Mouse (Mus musculus): ENCODE measurements around the gene Klkb1. TPM values are rescaled to one million over a fixed set of nuclear protein-coding genes. Genes with fewer than 3 reads are reported as not detected.
"Not testable (repeated sequence)": the region's sequence is repeated elsewhere in the genome, so short reads cannot be mapped to it uniquely, and the experiment has no call there.

Klkb1 gene
- under 1 TPM in 2 of 3 experiments, not detected in 1; 0.13 to 0.34 TPM for polyA plus RNA-seq (2017; shearing (Covaris generic))

GRCm38 (mm10) chr8:45294687-45295086, at the start of gene Klkb1:
Klkb1 (minus strand) TSS chr8:45294859.
- ATAC-seq, result no peak

DNA sequence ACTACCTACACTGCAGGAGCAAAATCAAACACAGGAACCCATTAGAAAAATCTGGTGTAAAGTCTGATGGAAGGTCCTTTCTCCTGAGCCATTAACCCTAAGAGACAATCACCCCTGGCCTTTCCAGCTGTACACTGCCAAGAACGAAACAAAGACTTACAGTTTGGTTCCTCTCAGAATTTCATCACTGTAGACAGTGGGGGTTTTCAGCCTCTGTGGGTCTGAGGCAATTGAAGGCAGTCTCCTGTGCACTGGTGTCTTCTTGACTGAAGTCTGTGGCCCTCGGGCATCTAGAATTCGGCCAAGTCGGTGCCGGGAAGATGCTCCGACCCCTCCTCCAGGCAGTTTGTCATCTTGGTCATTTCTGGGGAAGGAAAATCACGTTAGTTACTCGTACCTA, 49.6 kb upstream of the Klkb1 start:
- ATAC-seq, result no peak

DNA sequence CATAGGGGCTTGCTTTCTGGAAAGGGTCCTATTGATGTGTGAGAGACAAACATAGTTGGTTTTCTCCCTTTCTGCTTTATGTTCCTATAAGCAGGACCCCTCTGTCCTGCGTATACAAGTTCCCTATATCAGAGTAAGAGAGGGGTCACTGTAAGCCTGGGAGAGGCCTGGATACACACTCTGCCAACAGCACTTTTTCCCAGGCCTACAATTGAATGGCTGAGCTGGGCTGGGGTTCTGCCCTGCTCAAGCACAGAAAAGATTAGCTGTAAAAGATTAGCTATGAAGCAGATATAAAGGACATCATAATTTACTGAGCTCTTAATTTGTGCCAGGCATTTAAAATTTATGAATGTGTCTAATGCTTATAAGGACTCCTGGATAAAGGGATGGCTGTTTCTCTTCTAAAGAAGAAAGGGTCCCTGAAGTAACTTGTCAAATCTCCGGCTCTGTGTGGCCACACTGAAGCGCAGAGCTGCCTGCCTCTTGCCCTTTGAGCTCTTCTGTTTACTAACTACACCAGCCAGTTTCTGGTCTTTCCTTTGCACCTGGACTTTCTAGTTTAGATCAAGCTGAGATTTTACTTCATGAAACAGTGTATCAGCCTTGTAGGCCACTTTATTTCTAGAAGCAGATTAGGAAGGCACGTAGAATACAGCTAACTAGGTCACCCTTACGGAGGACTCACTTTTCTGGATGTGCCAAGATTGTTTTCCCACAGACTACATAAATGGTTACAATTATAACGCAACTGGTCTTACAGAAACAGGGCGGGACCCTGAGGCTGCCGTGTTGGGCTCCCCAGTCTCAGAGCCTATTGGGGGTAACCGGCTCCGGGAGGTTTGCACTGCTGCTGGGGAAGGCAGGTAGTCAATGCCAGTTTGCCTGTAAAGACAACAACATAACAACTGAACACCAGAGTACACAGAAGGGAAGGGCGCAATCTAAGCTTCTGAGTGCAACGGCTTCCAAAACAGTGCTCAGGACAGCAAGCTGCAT, 47.3 kb upstream of the Klkb1 start:
- no peak for ATAC-seq

DNA sequence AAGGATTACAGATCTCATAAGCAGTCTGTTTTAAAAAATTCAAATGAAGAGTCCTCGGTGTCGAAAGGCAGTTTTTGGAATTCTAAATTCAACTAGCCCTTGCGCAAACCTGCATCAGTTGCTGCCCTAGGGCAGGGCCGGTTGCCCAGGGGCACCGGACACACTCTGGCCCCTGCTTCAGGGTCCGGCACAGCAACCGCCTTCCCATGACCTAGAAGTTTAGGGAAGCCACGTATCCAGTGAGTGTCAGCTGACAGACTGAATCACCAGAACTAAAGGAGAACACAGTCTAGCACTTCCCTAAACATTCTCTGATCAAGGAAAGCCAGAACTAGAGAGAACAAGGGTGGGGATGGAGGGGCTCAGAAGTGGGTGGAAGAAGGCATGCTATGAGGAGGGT, 38.8 kb upstream of the Klkb1 start:
- no peak for ATAC-seq

GRCm38 (mm10) chr8:45332685-45333409, 38.2 kb upstream of the Klkb1 start, which contains the start of gene Cyp4v3:
Cyp4v3 (minus strand) TSS chr8:45333216.
- peak; percentile 92 for ATAC-seq

GRCm38 (mm10) chr8:45330856-45331255, 36.2 kb upstream of the Klkb1 start:
- ATAC-seq, result no peak

DNA sequence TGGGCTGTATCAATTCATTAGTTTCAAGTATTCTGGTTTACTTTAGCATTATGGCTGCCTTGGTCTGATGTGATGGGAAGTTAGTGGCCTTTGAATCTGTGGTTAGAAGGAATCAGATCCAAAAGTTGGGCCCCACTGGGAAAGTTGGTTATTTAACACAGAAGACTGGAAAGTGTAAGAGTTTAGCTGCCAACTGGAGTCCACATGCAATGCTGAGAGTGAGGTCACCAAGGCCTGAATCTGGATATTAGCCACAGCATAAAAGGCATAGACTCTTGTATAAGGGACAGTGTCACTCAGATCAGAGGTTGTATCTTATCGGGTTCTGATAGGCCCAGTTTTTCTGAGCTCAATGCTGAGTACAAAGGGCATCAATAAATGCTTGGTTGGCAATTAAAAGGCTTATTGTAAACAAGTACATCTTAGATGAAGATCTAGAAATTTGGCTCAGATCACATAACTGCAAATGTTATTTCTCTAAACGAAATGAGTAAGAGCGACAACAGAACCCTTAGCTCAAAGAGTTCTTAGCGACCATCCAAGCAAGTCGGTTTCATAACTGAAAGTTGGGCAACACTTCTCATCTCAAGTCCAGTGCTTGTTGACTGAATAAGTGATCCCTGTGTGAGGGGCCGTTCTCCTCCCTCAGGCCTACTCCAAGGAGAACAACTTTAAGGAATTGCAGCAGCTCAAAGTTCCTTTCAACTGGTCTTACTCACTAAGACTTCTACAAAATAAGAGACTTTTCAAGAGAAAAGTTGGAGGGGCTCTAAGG, 34.7 kb upstream of the Klkb1 start:
- no peak for ATAC-seq

GRCm38 (mm10) chr8:45327076-45327475, 32.4 kb upstream of the Klkb1 start:
- not testable (repeated sequence) for ATAC-seq

GRCm38 (mm10) chr8:45324151-45324550, 29.5 kb upstream of the Klkb1 start:
- ATAC-seq, result no peak

DNA sequence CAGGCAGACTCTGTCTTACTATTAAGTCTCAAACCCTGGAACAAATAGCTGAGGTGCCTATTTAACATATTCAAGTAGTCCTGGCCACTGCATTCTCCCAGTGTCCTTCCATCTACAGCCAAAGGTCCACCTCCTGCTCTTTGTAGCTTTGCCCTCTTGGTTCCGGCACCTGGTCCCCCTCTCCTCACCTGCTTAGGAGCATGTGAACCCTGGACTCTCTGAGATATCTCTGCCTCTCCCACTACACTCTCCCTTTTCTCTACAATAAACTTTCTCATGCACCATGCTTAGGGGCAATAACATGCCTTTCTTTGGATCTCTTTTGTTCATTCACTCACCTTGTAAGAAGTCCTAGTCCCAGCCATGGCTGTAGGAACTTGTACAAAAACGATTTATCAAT, 26.7 kb upstream of the Klkb1 start:
- ATAC-seq, result no peak

DNA sequence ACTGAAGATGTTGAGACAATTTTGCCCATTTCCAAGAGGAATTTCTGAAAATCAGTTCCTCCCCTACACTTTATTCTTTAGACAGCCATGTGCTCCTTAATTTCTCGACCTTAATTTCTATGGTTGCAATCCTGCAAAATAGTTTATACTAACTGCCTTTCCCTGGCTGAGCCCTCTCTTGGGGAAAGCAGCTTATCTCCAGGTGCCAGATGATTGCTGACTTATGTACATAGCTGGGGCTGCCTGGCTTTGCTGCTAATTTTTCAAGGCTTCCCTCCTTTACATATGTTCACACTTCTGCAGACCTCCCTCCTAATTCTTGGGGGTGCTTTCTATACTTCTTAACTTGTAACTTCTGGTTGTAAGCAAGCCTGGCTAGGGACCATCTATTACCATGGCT, 26.3 kb upstream of the Klkb1 start:
- no peak for ATAC-seq

DNA sequence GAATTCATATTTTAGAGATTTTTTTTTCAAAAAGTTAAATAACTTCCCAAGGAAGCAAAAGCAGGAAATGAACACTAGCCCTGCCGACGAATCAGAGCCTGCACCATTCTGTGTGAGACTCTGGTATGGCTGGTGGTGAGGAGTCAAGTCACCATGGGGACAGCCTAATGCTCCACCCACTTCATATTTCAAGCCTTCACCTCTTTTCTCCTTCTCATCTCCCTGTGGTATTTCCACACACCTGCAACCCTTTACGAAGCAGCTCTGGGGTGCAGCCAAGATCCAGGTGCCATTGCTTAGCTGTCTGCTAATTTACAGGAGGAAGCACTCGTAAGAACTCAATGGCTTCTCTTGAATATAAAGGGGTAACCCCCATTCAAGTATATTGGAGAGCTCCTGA, 16.3 kb upstream of the Klkb1 start:
- ATAC-seq, result no peak

DNA sequence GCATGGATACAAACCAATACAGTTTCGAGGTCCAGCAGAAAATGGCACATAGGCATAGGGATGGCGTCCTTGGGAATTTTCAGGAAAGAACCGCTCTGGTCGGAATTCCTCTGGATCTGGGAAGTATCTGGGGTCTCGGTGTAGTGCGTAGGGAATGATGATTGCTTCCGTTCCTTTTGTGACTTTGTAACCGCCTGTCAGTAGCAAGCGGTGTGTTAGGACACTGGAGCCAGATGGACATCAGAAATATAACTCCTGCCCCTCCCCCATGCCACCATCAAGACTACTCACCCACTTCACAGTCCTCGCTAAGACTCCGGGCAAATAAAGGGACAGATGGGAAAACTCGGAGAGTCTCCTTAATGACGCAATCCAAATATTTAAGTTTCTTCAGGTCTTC, 13.7 kb upstream of the Klkb1 start, which contains the start of gene Gm45753:
TSS of gene Gm45753 (minus strand) at position 101 of the 400 bp plus-strand sequence.
- ATAC-seq, result no peak

DNA sequence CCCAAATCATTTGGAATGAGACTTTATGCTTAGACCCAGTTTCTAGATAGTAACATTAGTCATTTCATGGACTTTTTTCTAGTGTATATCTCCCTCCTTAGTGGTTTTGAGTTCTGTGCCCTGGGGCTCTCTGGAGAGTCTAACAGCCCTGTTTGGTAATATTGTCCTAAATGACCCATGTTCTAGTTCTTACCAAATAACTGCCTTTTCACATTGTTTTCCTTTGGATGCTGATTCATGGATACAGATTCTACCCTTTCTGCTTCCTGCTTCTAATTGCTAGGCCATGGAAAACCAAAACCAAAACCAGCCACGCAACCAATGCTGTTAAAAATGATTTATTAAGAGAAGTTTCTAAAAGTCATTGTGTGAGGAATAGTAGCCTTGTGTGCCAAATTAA, 10.8 kb upstream of the Klkb1 start:
- ATAC-seq, result no peak

DNA sequence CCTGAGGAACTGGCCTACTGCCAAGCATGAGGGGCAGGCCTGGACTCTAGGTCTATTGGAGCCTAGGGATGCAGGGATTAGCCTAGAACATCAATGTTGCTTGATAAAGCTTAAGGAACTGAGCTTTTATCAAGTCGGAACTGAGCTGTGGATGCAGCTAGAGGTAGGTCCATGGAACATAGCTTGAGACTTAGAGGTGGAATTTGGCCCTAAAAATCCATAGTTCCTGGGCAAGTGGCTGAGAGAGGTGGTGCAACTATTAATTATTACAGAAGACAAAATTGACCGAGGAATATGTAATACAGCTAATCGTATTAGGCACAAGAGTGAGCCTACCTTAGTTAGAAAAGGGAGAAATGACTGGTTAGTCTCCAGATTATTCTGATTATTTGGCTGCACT, 9.7 kb upstream of the Klkb1 start:
- no peak for ATAC-seq

- ATAC-seq, result no peak
These were observed 7.7 kb upstream of the Klkb1 start for GRCm38 (mm10) chr8:45302390-45302789.

GRCm38 (mm10) chr8:45295276-45295675, 617 bp upstream of the Klkb1 start:
- no peak for ATAC-seq

DNA sequence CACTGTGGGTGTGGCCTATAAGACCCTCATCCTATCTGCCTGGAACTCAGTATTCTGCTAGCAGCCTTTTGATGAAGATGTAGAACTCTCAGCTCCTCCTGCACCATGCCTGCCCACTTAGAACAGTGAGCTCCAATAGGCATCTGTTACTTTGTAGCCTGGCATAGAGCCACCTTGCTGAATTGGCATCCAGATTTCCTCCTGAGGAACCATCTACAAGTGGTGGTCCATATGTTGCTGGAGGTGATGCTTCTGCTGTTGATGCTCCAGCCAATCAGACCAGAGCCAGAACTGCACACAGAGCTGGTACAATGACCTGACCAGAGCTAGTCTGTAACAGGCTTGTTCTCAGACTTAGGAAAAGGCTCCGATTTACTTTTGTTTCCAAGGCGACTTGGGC, 2.9 kb downstream of the Klkb1 start:
- ATAC-seq, result no peak

- no peak for ATAC-seq
These were observed 13.0 kb downstream of the Klkb1 start for GRCm38 (mm10) chr8:45281630-45282029.

GRCm38 (mm10) chr8:45277453-45277852, 17.2 kb downstream of the Klkb1 start:
- no peak for ATAC-seq

- no peak for ATAC-seq
These were observed 20.3 kb downstream of the Klkb1 start for GRCm38 (mm10) chr8:45274317-45274716.

DNA sequence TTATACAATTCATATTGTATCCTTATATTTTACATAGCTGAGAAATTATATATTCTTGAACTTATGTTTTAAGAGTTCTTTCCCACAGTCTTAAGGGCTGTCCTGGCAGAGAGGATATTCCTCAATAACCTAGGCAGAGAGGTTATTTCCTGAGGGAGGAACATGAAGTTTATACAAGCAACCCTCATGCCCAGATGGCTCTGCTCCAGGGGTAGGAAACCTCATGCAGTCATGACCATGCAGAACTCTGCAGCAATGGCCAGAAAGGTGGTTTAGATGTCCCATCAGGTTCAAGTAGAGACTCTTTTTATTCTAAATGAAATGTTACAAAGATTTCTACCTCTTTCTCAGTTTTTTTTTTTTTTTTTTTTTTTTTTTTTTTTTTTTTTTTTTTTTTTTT, 25.6 kb downstream of the Klkb1 start:
- no peak for ATAC-seq

DNA sequence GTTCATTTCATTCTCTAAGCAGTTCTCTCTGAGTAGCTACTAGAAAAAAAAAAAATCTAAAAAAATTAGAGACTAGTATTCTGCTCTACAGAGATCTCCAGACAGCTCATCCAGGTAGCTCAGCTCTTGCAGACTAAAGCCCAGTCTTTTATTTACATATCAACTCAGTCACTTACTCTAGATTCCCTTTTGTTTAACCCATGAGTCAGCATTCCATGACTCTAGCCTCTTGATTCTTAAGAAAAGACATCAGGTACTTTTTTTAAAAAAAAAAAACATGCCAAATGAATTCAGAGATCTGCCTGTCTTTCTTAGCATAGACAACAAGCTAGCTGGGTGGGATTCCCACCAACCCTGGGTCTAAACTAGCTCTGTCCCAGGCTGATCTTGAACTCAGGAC, 26.2 kb downstream of the Klkb1 start:
- ATAC-seq, result no peak

All from inflammation-experienced regulatory T-cells, adult 6 months (primary cell).